Comparison of ENCODE assay signal across 28 mouse cellular contexts in the genomic region with DNA sequence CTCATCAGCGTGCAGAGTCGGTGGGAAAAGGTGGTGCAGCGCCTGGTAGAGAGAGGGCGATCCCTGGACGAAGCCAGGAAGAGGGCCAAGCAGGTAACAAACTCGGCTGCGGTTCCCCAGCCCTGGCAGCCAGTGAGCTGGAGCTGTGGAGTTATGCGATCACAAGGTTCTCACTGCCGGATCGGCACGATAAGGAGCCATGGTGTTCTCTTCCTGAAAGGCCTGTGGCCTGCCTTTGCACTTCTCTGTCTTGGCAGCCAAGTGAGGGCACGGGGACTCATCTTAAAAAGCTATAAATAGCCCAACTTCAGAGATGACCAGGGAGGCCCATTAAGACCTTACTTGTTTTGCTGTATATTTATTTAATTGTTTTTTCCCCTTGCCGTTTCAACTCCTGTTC.
A peak's percentile ranks its signal among the peaks of the same experiment; 100 is the strongest.
DNase-seq lines count a peak whose midpoint lies in the region; ATAC-seq lines count a peak whose summit lies in the region.
"Had no signal": no experiment of that assay in that cellular context is flagged by ENCODE, and none has a peak within 500 bp of the region (broad histone marks: within the 10 kb centered on the region; RNA-seq: fewer than 3 reads in every experiment).

No protein-coding gene starts in this region.

- peaks cover 9% of the 10 kb centered on the region; the same call in 1 of the 2 replicates for H3K4me1 ChIP-seq in heart, embryonic 13.5 days
- H3K4me1 ChIP-seq in heart, embryonic 12.5 days (replicated peaks), result no peaks in the 10 kb centered on the region
- peaks cover 8% of the 10 kb centered on the region for H3K4me1 ChIP-seq in heart, embryonic 16.5 days (ENCODE audit: control insufficient read depth, insufficient read depth, low read length)
- H3K4me1 ChIP-seq: embryonic facial prominence, embryonic 10.5 days; embryonic facial prominence, embryonic 13.5 days; forebrain, embryonic 12.5 days; forebrain, embryonic 15.5 days had no signal

- no peaks in the 10 kb centered on the region for H3K27me3 ChIP-seq in heart, embryonic 13.5 days (replicated peaks)
- no peaks in the 10 kb centered on the region for H3K27me3 ChIP-seq in heart, embryonic 12.5 days (replicated peaks)
- no peaks in the 10 kb centered on the region for H3K27me3 ChIP-seq in heart, embryonic 16.5 days (ENCODE audit: control insufficient read depth, insufficient read depth, low read length)
- H3K27me3 ChIP-seq: embryonic facial prominence, embryonic 13.5 days; forebrain, embryonic 12.5 days; forebrain, embryonic 15.5 days had no signal

- no peak for ATAC-seq in heart, embryonic 13.5 days (ENCODE audit: extremely low read depth, insufficient number of reproducible peaks, low FRiP score, low TSS enrichment)
- no peak for ATAC-seq in heart, embryonic 12.5 days (ENCODE audit: insufficient number of reproducible peaks, low FRiP score)
- peak; percentile 67 for ATAC-seq in heart, embryonic 16.5 days (replicated peaks; ENCODE audit: extremely low read depth, insufficient read depth, low FRiP score)
- ATAC-seq: activated CD4-positive, CD25-positive, alpha-beta regulatory T cell, adult 4 months; forebrain, embryonic 15.5 days; hindbrain, postnatal 0 days; inflammation-experienced regulatory T-cells, adult 6 months; intestine, embryonic 16.5 days had no signal

- intact Hi-C loops in gastrocnemius, postnatal 36 days (cut with DNase I), result no loop called here
- intact Hi-C loops in heart, postnatal 25 days (cut with DNase I), result no loop called here

- peaks cover 98% of the 10 kb centered on the region for H3K36me3 ChIP-seq in heart, embryonic 13.5 days
- H3K36me3 ChIP-seq in heart, embryonic 12.5 days, result peaks cover 86% of the 10 kb centered on the region
- peaks cover 61% of the 10 kb centered on the region for H3K36me3 ChIP-seq in heart, embryonic 16.5 days (ENCODE audit: control insufficient read depth, insufficient read depth)

- 68% methylated on average over 13 of the region's 13 CpGs for WGBS in heart, embryonic 13.5 days
- 81% methylated on average over 13 of the region's 13 CpGs for WGBS in heart, embryonic 12.5 days
- WGBS in heart, embryonic 16.5 days, result 68% methylated on average over 13 of the region's 13 CpGs

- no peaks in the 10 kb centered on the region for H3K9me3 ChIP-seq in heart, embryonic 13.5 days
- no peaks in the 10 kb centered on the region for H3K9me3 ChIP-seq in heart, embryonic 12.5 days (replicated peaks)
- H3K9me3 ChIP-seq in heart, embryonic 16.5 days (replicated peaks; ENCODE audit: control insufficient read depth, low read length), result no peaks in the 10 kb centered on the region
- H3K9me3 ChIP-seq: embryonic facial prominence, embryonic 10.5 days; embryonic facial prominence, embryonic 13.5 days; forebrain, embryonic 12.5 days; forebrain, embryonic 15.5 days had no signal

- no peak overlapping the region for H3K4me3 ChIP-seq in heart, embryonic 13.5 days
- H3K4me3 ChIP-seq in heart, embryonic 12.5 days, result no peak overlapping the region
- no peak overlapping the region for H3K4me3 ChIP-seq in heart, embryonic 16.5 days (ENCODE audit: low read length)
- H3K4me3 ChIP-seq: embryonic facial prominence, embryonic 10.5 days; embryonic facial prominence, embryonic 13.5 days; erythroblast, embryonic 14.5 days; forebrain, embryonic 12.5 days; forebrain, embryonic 15.5 days had no signal

- H3K4me2 ChIP-seq in heart, embryonic 13.5 days, result no peak overlapping the region
- no peak overlapping the region for H3K4me2 ChIP-seq in heart, embryonic 12.5 days
- H3K4me2 ChIP-seq in heart, embryonic 16.5 days (ENCODE audit: low read depth, low read length), result no peak overlapping the region
- H3K4me2 ChIP-seq: embryonic facial prominence, embryonic 13.5 days; forebrain, embryonic 12.5 days; forebrain, embryonic 15.5 days; hindbrain, embryonic 14.5 days had no signal

- 0 out of 2 replicates have a peak overlapping the region, but pooled peaks have one; percentile 32 for H3K27ac ChIP-seq in heart, embryonic 13.5 days (replicated peaks)
- no peak overlapping the region for H3K27ac ChIP-seq in heart, embryonic 12.5 days (ENCODE audit: poor library complexity, severe bottlenecking)
- H3K27ac ChIP-seq in heart, embryonic 16.5 days (ENCODE audit: low read length), result peak overlapping the region; percentile 70
- H3K27ac ChIP-seq: embryonic facial prominence, embryonic 10.5 days; embryonic facial prominence, embryonic 13.5 days; forebrain, embryonic 12.5 days; forebrain, embryonic 15.5 days; hindbrain, embryonic 14.5 days; hindbrain, postnatal 0 days had no signal

- peak; percentile 27 for DNase-seq in gastrocnemius, adult 18-20 months (ENCODE audit: low spot score)
- no peak for DNase-seq in gastrocnemius, postnatal 36 days
- peak; percentile 42 to 67 for DNase-seq in heart, adult 18-20 months
- DNase-seq in heart, postnatal 25 days (ENCODE audit: low spot score), result no peak
- no peak for DNase-seq in heart, adult 8-10 months (ENCODE audit: low spot score)
- DNase-seq: adrenal gland, adult 8-10 months; adrenal gland, postnatal 25 days; cerebellum, adult 11-12 months; cerebellum, adult 8-10 months; cerebellum, postnatal 10 days; cerebellum, postnatal 36 days; embryo, embryonic 11 days; gastrocnemius, postnatal 25 days; kidney, adult 18-20 months; kidney, adult 9 months had no signal

- H3K9ac ChIP-seq in heart, embryonic 13.5 days, result no peak overlapping the region
- no peak overlapping the region for H3K9ac ChIP-seq in heart, embryonic 12.5 days
- H3K9ac ChIP-seq in heart, embryonic 16.5 days (ENCODE audit: low read length), result no peak overlapping the region
- H3K9ac ChIP-seq: embryonic facial prominence, embryonic 13.5 days; forebrain, embryonic 12.5 days; forebrain, embryonic 15.5 days; hindbrain, embryonic 14.5 days had no signal

Comparison
In these comparisons a context has a peak if more than half of its experiments do, and no peak if none do; other contexts are left out.
1. DNase-seq: peak in gastrocnemius, adult 18-20 months (single experiment) and heart, adult 18-20 months (2 of 2); none in gastrocnemius, postnatal 36 days (0 of 2), heart, postnatal 25 days (single experiment) and heart, adult 8-10 months (single experiment).